Mouse (Mus musculus): ENCODE results near the gene Dctd. TPM values are rescaled to one million over a fixed set of nuclear protein-coding genes. Genes with fewer than 3 reads are reported as not detected.
A peak's percentile ranks its signal among the peaks of the same experiment; 100 is the strongest.

Gene Dctd
- polyA plus RNA-seq (2014; fragmentation: Nextera tagmentation; extraction: Ambion mirVana), result 21.2 and 26.5 TPM in 2 replicates

DNA sequence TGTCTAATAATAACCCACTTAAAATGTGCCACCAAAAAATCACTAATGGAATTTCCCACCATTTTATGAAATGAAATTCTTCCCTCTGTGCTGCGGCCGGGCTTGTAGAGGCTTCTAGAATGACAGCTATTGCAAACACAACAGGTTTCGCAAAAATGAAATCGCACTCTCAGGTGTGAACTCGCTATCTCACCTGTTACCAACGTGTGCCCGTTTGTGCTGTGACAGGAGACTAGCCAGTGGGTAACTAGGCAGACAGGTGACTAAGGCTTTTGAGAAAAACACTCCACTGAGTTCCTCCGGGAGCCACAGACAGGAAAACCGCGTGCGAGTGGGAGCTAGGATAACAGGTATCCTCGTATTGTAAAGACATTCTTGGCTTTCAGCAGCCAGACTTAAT, at the start of gene Dctd:
Gene Dctd, plus strand, starts transcription at position 301 of the 400 bp plus-strand sequence.
- no peak for ATAC-seq (ENCODE audit: low FRiP score)
- Histone ChIP-seq H3K9ac (ENCODE audit: low read length) (peak within 1 kb of the TSS; percentile 32), H3K4me1 (ENCODE audit: control insufficient read depth, insufficient read depth, low read length) (peaks cover 10% of the 10 kb centered on the region), H3K4me3 (ENCODE audit: low read depth, low read length) (no peak within 1 kb of the TSS), H3K36me3 (ENCODE audit: control insufficient read depth, insufficient read depth, low read length) (no peaks in the 10 kb centered on the region), H3K9me3 (ENCODE audit: control insufficient read depth, low read length) (no peaks in the 10 kb centered on the region), H3K27me3 (ENCODE audit: control insufficient read depth, insufficient read depth, low read length) (no peaks in the 10 kb centered on the region), H3K27ac (ENCODE audit: low read depth, low read length) (no peak within 1 kb of the TSS), H3K4me2 (peak within 1 kb of the TSS; percentile 47; the same call in 1 of the 2 replicates)
- 94% methylated on average over 12 of the region's 12 CpGs for WGBS
- peak; percentile 66 for DNase-seq (ENCODE audit: low spot score, missing footprints)

DNA sequence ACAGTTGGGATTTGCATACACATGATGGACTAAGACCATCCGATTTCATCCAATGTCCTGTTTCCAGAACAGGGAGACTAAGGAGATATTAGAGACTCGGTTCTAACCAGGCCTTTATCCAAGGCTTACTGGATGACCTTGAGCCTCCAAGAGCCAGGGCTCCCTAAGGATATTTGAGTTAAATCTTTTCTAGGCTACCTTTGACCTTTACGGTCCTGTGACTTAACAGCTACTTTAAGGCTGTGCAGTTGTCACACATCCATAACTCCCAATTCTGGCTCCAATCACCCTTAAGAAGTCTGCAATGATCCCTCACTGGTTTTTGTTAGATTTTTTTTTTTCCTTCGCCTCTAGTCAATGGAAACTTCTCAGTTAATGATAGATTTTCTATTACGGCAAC, 45.3 kb upstream of the Dctd start:
- Histone ChIP-seq H3K4me3 (ENCODE audit: low read depth, low read length) (no peak overlapping the region), H3K4me2 (no peak overlapping the region), H3K4me1 (ENCODE audit: control insufficient read depth, insufficient read depth, low read length) (no peaks in the 10 kb centered on the region), H3K9ac (ENCODE audit: low read length) (no peak overlapping the region), H3K36me3 (ENCODE audit: control insufficient read depth, insufficient read depth, low read length) (no peaks in the 10 kb centered on the region), H3K9me3 (ENCODE audit: control insufficient read depth, low read length) (no peaks in the 10 kb centered on the region), H3K27me3 (ENCODE audit: control insufficient read depth, insufficient read depth, low read length) (no peaks in the 10 kb centered on the region), H3K27ac (ENCODE audit: low read depth, low read length) (no peak overlapping the region)
- ATAC-seq (ENCODE audit: low FRiP score) (no peak), DNase-seq (ENCODE audit: low spot score, missing footprints) (no peak)
- WGBS, result 87% methylated on average over 5 of the region's 5 CpGs

DNA sequence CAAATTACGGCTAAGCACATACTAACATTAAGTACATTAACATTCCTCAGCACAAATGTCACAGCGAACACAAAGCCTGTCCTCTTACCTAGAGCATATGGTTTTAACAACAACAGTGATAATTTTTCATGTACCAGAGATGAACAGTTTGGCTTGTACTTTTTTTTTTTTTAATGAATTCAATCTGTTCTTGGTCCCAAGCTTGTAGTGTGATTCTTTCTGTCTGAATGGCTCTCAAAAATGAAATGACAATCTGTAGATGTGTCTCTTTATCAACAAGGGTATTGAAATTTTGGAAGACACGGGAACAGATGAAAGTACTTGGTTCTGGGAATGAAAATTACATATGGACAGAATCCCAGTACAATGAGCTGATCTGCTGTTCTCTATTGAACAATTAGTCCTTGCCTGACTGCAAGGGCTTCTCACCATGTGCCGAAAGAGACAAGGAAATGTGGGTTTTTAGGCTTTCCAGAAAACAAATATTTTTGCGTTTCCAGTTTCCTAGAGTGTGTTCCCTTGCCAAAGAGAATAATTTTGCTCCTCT, 35.3 kb upstream of the Dctd start:
- Histone ChIP-seq H3K27me3 (ENCODE audit: control insufficient read depth, insufficient read depth, low read length) (no peaks in the 10 kb centered on the region), H3K36me3 (ENCODE audit: control insufficient read depth, insufficient read depth, low read length) (no peaks in the 10 kb centered on the region), H3K4me3 (ENCODE audit: low read depth, low read length) (no peak overlapping the region), H3K4me1 (ENCODE audit: control insufficient read depth, insufficient read depth, low read length) (no peaks in the 10 kb centered on the region), H3K9me3 (ENCODE audit: control insufficient read depth, low read length) (no peaks in the 10 kb centered on the region), H3K4me2 (no peak overlapping the region), H3K9ac (ENCODE audit: low read length) (no peak overlapping the region), H3K27ac (ENCODE audit: low read depth, low read length) (no peak overlapping the region)
- ATAC-seq (ENCODE audit: low FRiP score), result no peak
- no peak for DNase-seq (ENCODE audit: low spot score, missing footprints)
- WGBS, result 83% methylated on average over 5 of the region's 5 CpGs

DNA sequence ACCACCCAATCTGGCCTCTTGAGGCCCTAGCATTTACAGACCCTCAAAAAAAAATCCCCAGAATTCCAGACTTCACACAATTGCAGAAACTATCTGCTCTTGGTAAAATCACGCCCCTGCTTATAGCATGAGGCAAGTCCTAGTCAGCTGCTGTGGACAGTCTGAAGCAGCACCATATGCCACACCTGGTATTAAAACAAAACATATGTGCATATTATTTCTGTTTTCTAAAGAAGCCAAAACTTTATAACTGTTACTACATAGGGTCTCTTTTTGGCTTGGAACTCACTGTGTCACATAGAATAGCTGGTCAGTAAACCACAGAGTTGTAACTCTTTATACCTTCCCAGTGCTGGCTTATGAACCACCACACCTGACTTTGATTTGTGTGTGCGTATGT, 24.7 kb upstream of the Dctd start:
- Histone ChIP-seq H3K27me3 (ENCODE audit: control insufficient read depth, insufficient read depth, low read length) (no peaks in the 10 kb centered on the region), H3K9me3 (ENCODE audit: control insufficient read depth, low read length) (no peaks in the 10 kb centered on the region), H3K36me3 (ENCODE audit: control insufficient read depth, insufficient read depth, low read length) (no peaks in the 10 kb centered on the region), H3K4me1 (ENCODE audit: control insufficient read depth, insufficient read depth, low read length) (no peaks in the 10 kb centered on the region), H3K9ac (ENCODE audit: low read length) (no peak overlapping the region), H3K4me2 (no peak overlapping the region), H3K4me3 (ENCODE audit: low read depth, low read length) (no peak overlapping the region), H3K27ac (ENCODE audit: low read depth, low read length) (no peak overlapping the region)
- WGBS, result 92% methylated on average over 2 of the region's 2 CpGs
- ATAC-seq (ENCODE audit: low FRiP score) (no peak), DNase-seq (ENCODE audit: low spot score, missing footprints) (no peak)

DNA sequence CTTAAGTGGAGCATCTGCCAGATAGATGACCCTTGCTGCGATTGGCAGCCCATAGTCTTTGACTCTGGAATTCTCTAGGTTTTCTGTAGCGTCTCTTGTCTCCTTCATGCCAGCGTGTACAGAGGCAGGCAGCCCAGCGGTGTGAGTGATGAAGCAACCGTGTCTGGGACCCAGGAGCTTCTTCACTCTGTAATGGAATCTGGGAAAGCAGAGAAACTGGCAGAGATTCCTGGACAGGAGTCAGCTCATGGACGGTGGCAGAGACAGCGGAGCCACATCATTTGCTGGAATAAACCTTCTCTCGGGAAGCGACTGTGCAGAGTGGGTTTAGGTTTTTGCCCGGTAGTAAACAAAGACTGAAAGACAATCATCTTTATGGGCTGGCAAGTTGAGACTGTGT, 16.5 kb upstream of the Dctd start:
- ATAC-seq (ENCODE audit: low FRiP score) (no peak), DNase-seq (ENCODE audit: low spot score, missing footprints) (no peak)
- no peak overlapping the region for H3K27ac ChIP-seq (ENCODE audit: low read depth, low read length)
- no peaks in the 10 kb centered on the region for H3K36me3 ChIP-seq (ENCODE audit: control insufficient read depth, insufficient read depth, low read length)
- no peaks in the 10 kb centered on the region for H3K27me3 ChIP-seq (ENCODE audit: control insufficient read depth, insufficient read depth, low read length)
- H3K4me1 ChIP-seq (ENCODE audit: control insufficient read depth, insufficient read depth, low read length), result no peaks in the 10 kb centered on the region
- no peak overlapping the region for H3K4me2 ChIP-seq
- WGBS, result 86% methylated on average over 10 of the region's 10 CpGs
- no peak overlapping the region for H3K4me3 ChIP-seq (ENCODE audit: low read depth, low read length)
- H3K9me3 ChIP-seq (ENCODE audit: control insufficient read depth, low read length), result no peaks in the 10 kb centered on the region
- no peak overlapping the region for H3K9ac ChIP-seq (ENCODE audit: low read length)

DNA sequence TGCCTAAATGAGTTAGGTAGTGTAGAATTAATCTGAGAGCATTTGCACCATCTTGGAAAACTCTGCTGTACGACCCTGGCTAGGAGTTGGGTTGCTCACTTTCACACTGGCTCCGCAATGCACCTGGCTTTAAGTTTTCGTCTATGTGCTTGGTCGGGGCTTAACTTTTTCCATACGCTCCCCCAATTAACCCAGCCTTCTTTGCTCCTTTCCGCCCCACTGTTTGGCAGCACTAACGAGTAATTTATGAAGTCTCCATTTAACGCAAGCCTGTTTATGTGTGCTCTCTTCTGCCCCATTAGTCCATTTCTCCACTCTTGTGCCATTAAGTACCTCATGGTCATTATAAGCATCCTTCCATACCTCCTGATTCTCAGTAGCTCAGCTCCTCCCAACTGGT, 8.2 kb upstream of the Dctd start:
- H3K4me2 ChIP-seq, result no peak overlapping the region
- H3K9ac ChIP-seq (ENCODE audit: low read length), result no peak overlapping the region
- no peaks in the 10 kb centered on the region for H3K36me3 ChIP-seq (ENCODE audit: control insufficient read depth, insufficient read depth, low read length)
- H3K4me1 ChIP-seq (ENCODE audit: control insufficient read depth, insufficient read depth, low read length), result no peaks in the 10 kb centered on the region
- DNase-seq (ENCODE audit: low spot score, missing footprints), result no peak
- no peak for ATAC-seq (ENCODE audit: low FRiP score)
- H3K9me3 ChIP-seq (ENCODE audit: control insufficient read depth, low read length), result no peaks in the 10 kb centered on the region
- no peaks in the 10 kb centered on the region for H3K27me3 ChIP-seq (ENCODE audit: control insufficient read depth, insufficient read depth, low read length)
- H3K27ac ChIP-seq (ENCODE audit: low read depth, low read length), result no peak overlapping the region
- WGBS, result 92% methylated on average over 8 of the region's 8 CpGs
- no peak overlapping the region for H3K4me3 ChIP-seq (ENCODE audit: low read depth, low read length)

DNA sequence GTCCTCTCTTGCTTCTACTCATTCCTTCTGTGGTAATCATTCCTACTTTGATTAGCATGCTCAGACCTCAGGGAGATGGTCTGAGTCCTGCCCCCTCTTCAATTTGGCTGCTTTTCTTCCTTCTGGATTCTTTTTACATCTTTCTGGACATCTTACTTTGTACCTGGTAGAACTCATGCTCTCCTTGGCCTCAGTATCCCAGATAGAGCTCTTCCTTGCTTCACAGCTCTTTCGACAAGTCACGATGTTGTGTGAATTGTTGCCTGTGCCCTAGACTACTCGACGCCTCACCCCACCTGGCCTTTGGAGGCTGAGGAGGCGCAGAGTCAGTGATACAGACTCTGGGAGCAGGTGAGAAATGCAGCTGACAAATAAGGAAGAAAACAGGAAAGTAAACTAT, 3.5 kb upstream of the Dctd start:
- peaks cover 10% of the 10 kb centered on the region for H3K4me1 ChIP-seq (ENCODE audit: control insufficient read depth, insufficient read depth, low read length)
- H3K4me3 ChIP-seq (ENCODE audit: low read depth, low read length), result no peak overlapping the region
- ATAC-seq (ENCODE audit: low FRiP score), result no peak
- 90% methylated on average over 5 of the region's 5 CpGs for WGBS
- H3K9me3 ChIP-seq (ENCODE audit: control insufficient read depth, low read length), result no peaks in the 10 kb centered on the region
- H3K9ac ChIP-seq (ENCODE audit: low read length), result no peak overlapping the region
- no peak overlapping the region for H3K27ac ChIP-seq (ENCODE audit: low read depth, low read length)
- H3K27me3 ChIP-seq (ENCODE audit: control insufficient read depth, insufficient read depth, low read length), result no peaks in the 10 kb centered on the region
- H3K4me2 ChIP-seq, result no peak overlapping the region
- peak; percentile 64 for DNase-seq (ENCODE audit: low spot score, missing footprints)
- no peaks in the 10 kb centered on the region for H3K36me3 ChIP-seq (ENCODE audit: control insufficient read depth, insufficient read depth, low read length)

DNA sequence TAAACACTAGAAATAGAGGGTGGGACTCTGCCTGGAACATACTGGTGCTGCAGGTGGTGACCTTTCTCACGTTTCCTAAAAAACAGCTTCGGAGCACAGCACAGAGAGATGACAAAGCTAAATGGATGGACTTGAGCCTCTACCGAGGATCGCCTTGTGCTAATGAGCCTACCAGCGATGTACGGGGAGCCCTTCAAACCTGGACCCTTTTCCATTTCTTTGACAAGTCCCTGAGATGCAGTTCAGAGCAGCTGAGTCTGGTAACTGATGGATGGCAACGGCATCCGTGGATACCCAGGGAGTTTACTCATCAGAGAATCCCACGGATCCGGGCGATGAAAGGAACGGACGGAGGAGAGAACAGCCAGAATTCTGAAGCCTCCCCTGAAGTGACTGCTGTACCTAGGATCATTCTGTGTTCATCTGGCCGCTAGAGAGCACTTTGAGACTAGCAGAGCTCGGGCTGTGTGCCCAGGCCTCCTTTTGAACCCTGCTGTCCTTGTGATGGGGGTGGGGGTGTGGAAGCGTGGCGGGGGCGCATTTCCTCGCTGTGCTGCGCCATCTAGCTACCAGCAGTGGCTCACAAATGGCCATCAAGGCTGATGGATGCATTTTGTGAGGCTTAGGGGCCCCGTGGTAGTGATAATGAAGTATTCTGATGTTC, 1.6 kb upstream of the Dctd start:
- Histone ChIP-seq H3K36me3 (ENCODE audit: control insufficient read depth, insufficient read depth, low read length) (no peaks in the 10 kb centered on the region), H3K27ac (ENCODE audit: low read depth, low read length) (no peak overlapping the region; the same call in 1 of the 2 replicates), H3K4me3 (ENCODE audit: low read depth, low read length) (peak overlapping the region; percentile 13; the same call in 1 of the 2 replicates), H3K4me1 (ENCODE audit: control insufficient read depth, insufficient read depth, low read length) (peaks cover 10% of the 10 kb centered on the region), H3K9ac (ENCODE audit: low read length) (peak overlapping the region; percentile 58), H3K27me3 (ENCODE audit: control insufficient read depth, insufficient read depth, low read length) (no peaks in the 10 kb centered on the region), H3K4me2 (peak overlapping the region; percentile 47), H3K9me3 (ENCODE audit: control insufficient read depth, low read length) (no peaks in the 10 kb centered on the region)
- ATAC-seq (ENCODE audit: low FRiP score) (peak; percentile 95), DNase-seq (ENCODE audit: low spot score, missing footprints) (peak; percentile 97)
- 13% methylated on average over 21 of the region's 21 CpGs for WGBS

DNA sequence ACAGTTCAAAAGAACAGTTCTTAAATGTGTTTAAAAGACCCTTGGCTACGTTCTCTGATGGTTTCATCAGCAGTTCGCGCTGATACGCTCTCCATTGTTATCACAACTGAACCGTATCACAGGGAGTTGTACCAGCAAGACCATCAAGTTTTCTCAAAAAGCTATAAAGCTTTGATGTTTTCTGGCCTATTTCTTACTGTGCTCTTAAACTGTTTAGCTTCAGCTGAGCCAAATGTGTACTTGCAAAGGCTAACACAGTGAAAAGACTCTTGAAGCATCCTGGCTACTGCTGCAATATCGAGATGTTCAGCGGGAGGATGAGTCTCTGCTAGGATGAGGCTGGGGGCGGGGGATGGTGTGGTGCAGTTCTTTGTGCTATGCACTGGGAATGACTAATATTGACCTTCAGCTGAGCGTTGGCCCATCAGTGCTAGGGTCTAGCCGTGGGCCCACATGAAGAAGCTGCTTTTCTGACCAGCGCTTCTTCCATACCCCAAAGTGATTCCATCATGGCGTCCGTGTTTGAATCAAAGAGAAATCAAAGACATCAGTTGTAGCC, 732 bp upstream of the Dctd start:
- no peak overlapping the region for H3K27ac ChIP-seq (ENCODE audit: low read depth, low read length)
- DNase-seq (ENCODE audit: low spot score, missing footprints) (peak; percentile 89), ATAC-seq (ENCODE audit: low FRiP score) (peak; percentile 50; the same call in 1 of the 2 replicates)
- H3K9ac ChIP-seq (ENCODE audit: low read length), result peak overlapping the region; percentile 32
- WGBS, result 59% methylated on average over 13 of the region's 13 CpGs
- peaks cover 10% of the 10 kb centered on the region for H3K4me1 ChIP-seq (ENCODE audit: control insufficient read depth, insufficient read depth, low read length)
- H3K4me2 ChIP-seq, result peak overlapping the region; percentile 47; the same call in 1 of the 2 replicates
- no peaks in the 10 kb centered on the region for H3K9me3 ChIP-seq (ENCODE audit: control insufficient read depth, low read length)
- no peaks in the 10 kb centered on the region for H3K36me3 ChIP-seq (ENCODE audit: control insufficient read depth, insufficient read depth, low read length)
- H3K4me3 ChIP-seq (ENCODE audit: low read depth, low read length), result no peak overlapping the region
- H3K27me3 ChIP-seq (ENCODE audit: control insufficient read depth, insufficient read depth, low read length), result no peaks in the 10 kb centered on the region
